Comparison of ENCODE assay signal across 15 mouse cellular contexts in genomic region chr2:93048601-93049323, GRCm38 (mm10). TPM values are rescaled to one million over a fixed set of nuclear protein-coding genes. Genes with fewer than 3 reads are reported as not detected.
A peak's percentile ranks its signal among the peaks of the same experiment; 100 is the strongest.
DNase-seq lines count a peak whose midpoint lies in the region; ATAC-seq and TF ChIP-seq lines count a peak whose summit lies in the region.
"Had no signal": no experiment of that assay in that cellular context is flagged by ENCODE, and none has a peak within 500 bp of the region (broad histone marks: within the 10 kb centered on the region; RNA-seq: fewer than 3 reads in every experiment).

No protein-coding gene starts in this region.

- no peaks in the 10 kb centered on the region for H3K36me3 ChIP-seq in myocyte (ENCODE audit: control insufficient read depth, insufficient read depth)
- no peaks in the 10 kb centered on the region for H3K36me3 ChIP-seq in neural tube, embryonic 15.5 days
- H3K36me3 ChIP-seq: forebrain, embryonic 15.5 days; heart, embryonic 12.5 days; limb, embryonic 10.5 days; lung, embryonic 15.5 days had no signal

- no peak overlapping the region for H3K4me2 ChIP-seq in myocyte (ENCODE audit: low read depth)
- H3K4me2 ChIP-seq in neural tube, embryonic 15.5 days: no peak overlapping the region
- H3K4me2 ChIP-seq: forebrain, embryonic 15.5 days; heart, embryonic 12.5 days; lung, embryonic 15.5 days had no signal

- WGBS in neural tube, embryonic 15.5 days: 24% methylated on average over 6 of the region's 6 CpGs

- no peak overlapping the region for H3K4me3 ChIP-seq in gastrocnemius, adult 2 months
- no peak overlapping the region for H3K4me3 ChIP-seq in myocyte
- no peak overlapping the region for H3K4me3 ChIP-seq in neural tube, embryonic 15.5 days (replicated peaks)
- H3K4me3 ChIP-seq: forebrain, embryonic 15.5 days; heart, embryonic 12.5 days; limb, embryonic 10.5 days; lung, embryonic 15.5 days had no signal

- no peak overlapping the region for H3K27ac ChIP-seq in gastrocnemius, adult 2 months
- H3K27ac ChIP-seq in neural tube, embryonic 15.5 days (replicated peaks): no peak overlapping the region
- H3K27ac ChIP-seq: forebrain, embryonic 15.5 days; hindbrain, postnatal 0 days; limb, embryonic 10.5 days; lung, embryonic 15.5 days had no signal

- DNase-seq in kidney, postnatal 25 days: peak; percentile 31 to 68
- DNase-seq in kidney, adult 8-10 months: no peak
- peak; percentile 85 for DNase-seq in adrenal gland, adult 8-10 months
- peak; percentile 79 for DNase-seq in gastrocnemius, adult 2 months
- DNase-seq in cerebellum, adult 9-10 months: no peak
- DNase-seq: cerebellum, adult 2 months; layer of hippocampus, adult 9-11 months; thymus, postnatal 36 days had no signal

- H3K79me2 ChIP-seq in myocyte (ENCODE audit: control insufficient read depth, insufficient read depth): no peaks in the 10 kb centered on the region

- ATAC-seq in neural tube, embryonic 15.5 days (ENCODE audit: low FRiP score): no peak
- ATAC-seq: forebrain, embryonic 15.5 days; hindbrain, postnatal 0 days had no signal

- no peak overlapping the region for H3ac ChIP-seq in myocyte (ENCODE audit: control insufficient read depth, insufficient read length)

- TF ChIP-seq CTCF in gastrocnemius, adult 2 months (IDR thresholded peaks at IDR 0.05): no peak

- H3K27me3 ChIP-seq in myocyte (ENCODE audit: control insufficient read depth, insufficient read depth, insufficient read length): no peaks in the 10 kb centered on the region
- no peaks in the 10 kb centered on the region for H3K27me3 ChIP-seq in neural tube, embryonic 15.5 days (replicated peaks)
- H3K27me3 ChIP-seq: forebrain, embryonic 15.5 days; heart, embryonic 12.5 days; lung, embryonic 15.5 days had no signal

- no peak for TF ChIP-seq POLR2A in myocyte (IDR thresholded peaks at IDR 0.05; ENCODE audit: insufficient read length, low read depth)

- intact Hi-C loops in gastrocnemius, adult 2 months (cut with DNase I): loop anchor here (10.0 kb wide), 1 partner anchor 1104 kb away; the partner anchor contains the start of gene Gm9821

- H3K9me3 ChIP-seq in neural tube, embryonic 15.5 days (replicated peaks): no peaks in the 10 kb centered on the region
- H3K9me3 ChIP-seq: forebrain, embryonic 15.5 days; heart, embryonic 12.5 days; limb, embryonic 10.5 days; lung, embryonic 15.5 days had no signal

- no peak overlapping the region for H3K9ac ChIP-seq in neural tube, embryonic 15.5 days (replicated peaks)
- H3K9ac ChIP-seq: forebrain, embryonic 15.5 days; heart, embryonic 12.5 days; lung, embryonic 15.5 days had no signal

- peaks cover 24% of the 10 kb centered on the region for H3K4me1 ChIP-seq in neural tube, embryonic 15.5 days

TF ChIP-seq in myocyte, 11 proteins besides CTCF, POLR2A, EP300 and RAD21:
- TF ChIP-seq SRF (IDR thresholded peaks at IDR 0.05; ENCODE audit: control insufficient read depth, insufficient read length, low read depth) (no peak), TCF12 (IDR thresholded peaks at IDR 0.05; ENCODE audit: insufficient read depth, poor library complexity, severe bottlenecking) (peak; percentile 63), MYOG (IDR thresholded peaks at IDR 0.05; ENCODE audit: control insufficient read depth in 1 of 3, insufficient read depth in 1 of 3, insufficient read length in 2 of 3, low read depth in 2 of 3) (peak; percentile 33 to 86 (median 78)), USF1 (IDR thresholded peaks at IDR 0.05; ENCODE audit: low read depth) (no peak), POLR2AphosphoS2 (IDR thresholded peaks at IDR 0.05; ENCODE audit: insufficient read length, low read depth) (no peak), CEBPB (IDR thresholded peaks at IDR 0.05; ENCODE audit: insufficient read depth, poor library complexity, severe bottlenecking) (peak; percentile 19; the same call in 1 of the 2 replicates), TCF3 (IDR thresholded peaks at IDR 0.05; ENCODE audit: insufficient read length, low read depth) (no peak), MAX (IDR thresholded peaks at IDR 0.05; ENCODE audit: low read depth) (no peak), MYOD1 (IDR thresholded peaks at IDR 0.05; ENCODE audit: control insufficient read depth in 1 of 3, insufficient read length in 2 of 3, low read depth in 2 of 3) (peak; percentile 44 to 85 (median 62)), REST (IDR thresholded peaks at IDR 0.05; ENCODE audit: insufficient read depth, insufficient read length) (no peak), E2F4 (IDR thresholded peaks at IDR 0.05; ENCODE audit: insufficient read depth) (no peak)

RNA-seq across cellular contexts. Expression of gene Prdm11, which starts 2.8 kb away (rescaled TPM):
- total RNA-seq in adrenal gland, adult 8-10 months (2022): 10 to 100 TPM; 49.7 to 97.8 (median 69.9) TPM
- under 1 TPM; 0.77 to 0.81 TPM for total RNA-seq in gastrocnemius, adult 2 months (2021)
- polyA plus RNA-seq in myocyte (2012; fragmentation: generic; extraction: Trizol): 0.78 TPM
- polyA plus RNA-seq in neural tube, embryonic 15.5 days (2015; fragmentation: Nextera tagmentation; extraction: Ambion mirVana): 3.2 and 3.9 TPM in 2 replicates

Comparison
In these comparisons a context has a peak if more than half of its experiments do, and no peak if none do; other contexts are left out.
1. DNase-seq: peak in kidney, postnatal 25 days (2 of 2), adrenal gland, adult 8-10 months (single experiment) and gastrocnemius, adult 2 months (single experiment); none in kidney, adult 8-10 months (0 of 2) and cerebellum, adult 9-10 months (single experiment).
2. RNA of gene Prdm11, which starts 2.8 kb away (total RNA-seq): 49.7 to 97.8 TPM in adrenal gland, adult 8-10 months; 0.77 to 0.81 TPM in gastrocnemius, adult 2 months; every median in the first group is over 10 times any median in the second.